Mouse (Mus musculus): ENCODE results near the gene Cyp2d9. TPM values are rescaled to one million over a fixed set of nuclear protein-coding genes. Genes with fewer than 3 reads are reported as not detected.
"Not testable (repeated sequence)": the region's sequence is repeated elsewhere in the genome, so short reads cannot be mapped to it uniquely, and the experiment has no call there.

Cyp2d9 gene
- total RNA-seq (2017): not detected in 2 replicates

DNA sequence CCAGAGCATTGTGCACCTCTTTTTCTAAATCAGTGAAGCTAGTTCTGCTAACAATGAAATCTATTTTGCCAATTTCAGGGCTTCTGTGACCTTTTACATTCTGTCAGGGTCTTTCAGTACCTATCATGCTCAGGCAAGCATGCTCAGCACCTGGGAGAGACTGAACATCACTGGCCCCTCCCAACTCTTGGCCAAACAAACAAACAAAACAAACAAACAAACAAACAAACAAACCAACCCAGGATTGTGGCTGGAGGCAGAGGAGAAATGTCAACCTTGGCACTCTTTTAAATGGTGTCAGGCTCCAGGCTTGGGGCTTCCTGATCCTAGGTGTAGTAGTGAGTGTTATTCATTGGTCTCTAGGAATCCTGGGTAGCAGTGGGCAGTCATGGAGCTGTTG lies at the start of gene Cyp2d9:
Gene Cyp2d9 (plus strand): TSS at position 301 of the 400 bp plus-strand sequence.
- ATAC-seq (replicated peaks; ENCODE audit: low read depth, poor library complexity, severe bottlenecking): no peak

DNA sequence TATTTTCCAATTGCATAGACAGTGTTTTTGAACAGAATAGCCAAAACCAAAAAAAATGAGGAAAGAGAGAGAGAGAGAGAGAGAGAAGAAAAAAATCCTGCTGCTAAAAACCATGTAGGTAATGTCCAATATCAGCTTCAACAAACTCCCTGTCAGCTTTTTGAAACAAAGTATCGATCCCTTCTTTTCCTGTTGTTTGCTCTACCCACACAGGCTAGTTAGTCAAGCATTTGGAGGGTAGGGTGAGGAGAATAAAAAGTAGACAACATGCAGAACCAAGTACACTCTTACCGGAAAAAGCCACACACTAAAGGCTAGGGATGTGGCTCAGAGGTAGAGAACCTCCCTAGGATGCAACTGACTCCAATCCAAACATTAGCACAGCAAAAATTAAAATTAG lies 47.5 kb upstream of the Cyp2d9 start:
- no peak for ATAC-seq (replicated peaks; ENCODE audit: low read depth, poor library complexity, severe bottlenecking)

- not testable (repeated sequence) for ATAC-seq (replicated peaks; ENCODE audit: low read depth, poor library complexity, severe bottlenecking)
These were observed 43.3 kb upstream of the Cyp2d9 start for GRCm38 (mm10) chr15:82389916-82390315.

DNA sequence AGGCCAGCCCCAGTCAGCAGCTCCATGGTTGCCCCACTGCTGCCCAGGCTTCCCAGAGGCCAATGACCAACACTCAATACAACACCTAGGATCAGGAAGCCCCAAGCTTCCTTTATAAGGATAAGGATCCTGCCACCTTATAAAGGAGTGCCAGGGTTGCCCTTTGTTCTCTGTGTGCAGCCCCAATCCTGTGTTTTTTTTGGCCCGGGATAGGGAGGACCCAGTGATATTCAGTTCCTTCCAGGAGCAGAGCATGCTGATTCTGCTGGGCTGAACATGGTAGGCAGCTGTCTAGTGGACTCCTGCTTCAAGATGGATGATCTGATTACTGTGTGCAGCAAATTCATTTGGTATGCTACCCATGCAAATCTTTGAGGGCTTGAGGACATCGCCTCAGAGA lies 39.3 kb upstream of the Cyp2d9 start, which contains the start of gene Cyp2d11:
Gene Cyp2d11 (minus strand): TSS at position 101 of the 400 bp plus-strand sequence.
- not testable (repeated sequence) for ATAC-seq (replicated peaks; ENCODE audit: low read depth, poor library complexity, severe bottlenecking)

DNA sequence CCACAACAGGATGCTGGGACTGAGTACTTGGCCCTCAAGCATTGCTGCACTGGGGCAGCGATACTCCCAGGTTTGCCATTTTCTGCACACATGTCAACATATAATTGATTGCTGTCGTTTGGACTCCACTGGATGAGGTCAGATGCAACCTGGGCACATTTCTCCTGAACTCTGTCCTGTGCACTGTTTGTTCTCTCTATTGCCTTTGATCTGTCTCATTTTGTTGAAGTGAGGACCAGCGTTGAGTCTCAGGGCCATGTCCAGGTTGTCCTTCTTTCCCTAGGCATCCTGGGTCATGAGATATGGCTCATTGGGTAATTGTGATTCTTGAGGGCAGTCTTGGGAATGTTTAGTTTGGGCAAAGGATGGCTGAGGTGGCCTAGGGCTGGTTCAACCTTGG lies 37.3 kb upstream of the Cyp2d9 start:
- ATAC-seq (replicated peaks; ENCODE audit: low read depth, poor library complexity, severe bottlenecking): not testable (repeated sequence)

DNA sequence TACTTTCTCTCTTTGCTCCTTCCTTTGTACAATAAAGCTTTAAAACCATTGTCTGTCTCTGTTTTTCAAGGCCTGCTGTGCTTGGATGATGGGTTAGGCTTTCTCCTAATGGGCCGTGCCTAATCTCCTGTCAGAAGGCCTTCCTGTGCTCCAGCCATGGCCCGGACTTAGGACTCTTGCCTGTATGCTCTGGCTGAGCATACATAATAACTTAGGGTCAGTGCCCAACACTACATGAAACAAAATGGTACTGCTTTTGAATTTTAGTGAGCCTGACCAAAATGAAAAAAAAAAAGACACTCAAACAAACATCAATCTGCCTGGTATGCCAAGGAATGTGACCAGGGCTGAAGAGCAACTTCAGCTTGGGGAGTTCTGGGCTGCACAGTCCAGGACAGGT lies 31.7 kb upstream of the Cyp2d9 start:
- no peak for ATAC-seq (replicated peaks; ENCODE audit: low read depth, poor library complexity, severe bottlenecking)

GRCm38 (mm10) chr15:82402106-82402505 lies 31.1 kb upstream of the Cyp2d9 start:
- ATAC-seq (replicated peaks; ENCODE audit: low read depth, poor library complexity, severe bottlenecking): no peak

DNA sequence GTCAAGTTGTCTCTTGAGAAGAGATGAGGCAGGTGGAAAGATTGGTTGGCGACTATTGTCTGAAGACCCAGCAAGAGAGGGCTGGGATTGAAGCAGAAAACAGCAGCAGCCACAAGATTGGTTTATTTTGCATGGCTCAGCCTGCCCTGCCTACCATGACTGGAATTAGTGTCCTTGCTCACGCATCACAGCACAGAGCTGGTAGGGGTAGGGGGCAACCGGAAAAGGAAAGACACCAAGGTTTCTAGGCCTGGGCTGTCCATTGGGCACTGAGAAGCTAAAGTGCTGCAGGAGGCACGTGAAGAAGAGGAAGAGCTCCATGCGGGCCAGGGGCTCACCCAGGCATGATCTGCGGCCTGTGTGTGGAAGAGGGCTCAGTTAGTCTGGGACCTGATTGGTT lies 30.5 kb upstream of the Cyp2d9 start:
- no peak for ATAC-seq (replicated peaks; ENCODE audit: low read depth, poor library complexity, severe bottlenecking)

DNA sequence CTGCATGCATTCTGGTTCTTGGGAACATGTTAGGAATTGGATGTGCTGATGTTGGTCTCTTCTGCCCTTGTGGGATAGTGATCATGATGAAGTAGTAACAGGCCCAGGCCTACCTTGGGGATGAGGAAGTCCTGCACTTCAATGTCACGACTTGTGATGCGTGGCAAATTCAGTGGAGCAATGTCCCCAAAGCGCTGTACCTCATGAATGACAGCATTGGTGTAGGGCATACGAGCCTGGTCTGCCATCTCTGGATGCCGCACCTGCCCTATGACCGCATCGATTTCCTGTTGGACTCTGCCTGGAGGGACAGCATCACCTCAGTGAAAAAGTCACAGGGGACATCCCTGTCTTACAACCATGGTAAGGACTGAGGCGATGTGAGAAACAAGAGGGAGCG lies 29.6 kb upstream of the Cyp2d9 start:
- ATAC-seq (replicated peaks; ENCODE audit: low read depth, poor library complexity, severe bottlenecking): no peak

DNA sequence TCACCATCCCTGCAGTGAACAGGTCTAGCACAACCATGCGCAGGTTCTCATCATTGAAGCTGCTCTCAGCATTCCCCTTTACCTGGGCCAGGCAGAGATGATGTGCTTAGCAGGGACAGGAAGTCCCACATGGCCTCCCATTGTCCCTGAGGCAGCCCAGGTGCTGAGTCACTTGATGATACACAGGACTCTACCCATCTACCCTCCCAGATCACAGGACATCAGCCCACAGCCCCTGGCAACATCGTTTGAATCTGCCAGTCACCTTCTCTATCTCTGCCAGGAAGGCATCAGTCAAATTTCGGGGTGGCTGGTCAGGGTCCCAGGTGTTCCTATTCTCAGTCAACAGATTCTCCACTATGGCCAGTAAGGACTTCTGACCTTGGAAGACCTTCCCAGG lies 29.1 kb upstream of the Cyp2d9 start:
- no peak for ATAC-seq (replicated peaks; ENCODE audit: low read depth, poor library complexity, severe bottlenecking)

DNA sequence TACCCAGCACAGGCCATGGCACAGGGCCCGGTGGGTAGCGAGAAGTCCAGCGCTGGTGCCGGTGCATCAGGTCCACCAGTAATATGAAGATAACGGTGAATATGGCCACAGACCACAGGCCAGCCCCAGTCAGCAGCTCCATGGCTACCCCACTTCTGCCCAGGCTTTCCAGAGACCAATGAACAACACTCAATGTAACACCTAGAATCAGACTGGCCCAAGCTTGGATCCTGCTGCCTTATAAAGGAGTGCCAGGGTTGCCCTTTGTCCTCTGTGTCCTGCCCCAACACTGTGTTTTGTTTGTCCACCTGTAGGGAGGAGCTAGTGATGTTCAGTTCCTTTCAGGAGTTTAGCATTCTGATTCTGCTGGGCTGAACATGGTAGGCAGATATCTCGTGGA lies 26.3 kb upstream of the Cyp2d9 start, which contains the start of gene Cyp2d10:
Gene Cyp2d10 (minus strand): TSS at position 215 of the 400 bp plus-strand sequence.
- ATAC-seq (replicated peaks; ENCODE audit: low read depth, poor library complexity, severe bottlenecking): no peak

- no peak for ATAC-seq (replicated peaks; ENCODE audit: low read depth, poor library complexity, severe bottlenecking)
These were observed 25.7 kb upstream of the Cyp2d9 start for GRCm38 (mm10) chr15:82407536-82407935.

DNA sequence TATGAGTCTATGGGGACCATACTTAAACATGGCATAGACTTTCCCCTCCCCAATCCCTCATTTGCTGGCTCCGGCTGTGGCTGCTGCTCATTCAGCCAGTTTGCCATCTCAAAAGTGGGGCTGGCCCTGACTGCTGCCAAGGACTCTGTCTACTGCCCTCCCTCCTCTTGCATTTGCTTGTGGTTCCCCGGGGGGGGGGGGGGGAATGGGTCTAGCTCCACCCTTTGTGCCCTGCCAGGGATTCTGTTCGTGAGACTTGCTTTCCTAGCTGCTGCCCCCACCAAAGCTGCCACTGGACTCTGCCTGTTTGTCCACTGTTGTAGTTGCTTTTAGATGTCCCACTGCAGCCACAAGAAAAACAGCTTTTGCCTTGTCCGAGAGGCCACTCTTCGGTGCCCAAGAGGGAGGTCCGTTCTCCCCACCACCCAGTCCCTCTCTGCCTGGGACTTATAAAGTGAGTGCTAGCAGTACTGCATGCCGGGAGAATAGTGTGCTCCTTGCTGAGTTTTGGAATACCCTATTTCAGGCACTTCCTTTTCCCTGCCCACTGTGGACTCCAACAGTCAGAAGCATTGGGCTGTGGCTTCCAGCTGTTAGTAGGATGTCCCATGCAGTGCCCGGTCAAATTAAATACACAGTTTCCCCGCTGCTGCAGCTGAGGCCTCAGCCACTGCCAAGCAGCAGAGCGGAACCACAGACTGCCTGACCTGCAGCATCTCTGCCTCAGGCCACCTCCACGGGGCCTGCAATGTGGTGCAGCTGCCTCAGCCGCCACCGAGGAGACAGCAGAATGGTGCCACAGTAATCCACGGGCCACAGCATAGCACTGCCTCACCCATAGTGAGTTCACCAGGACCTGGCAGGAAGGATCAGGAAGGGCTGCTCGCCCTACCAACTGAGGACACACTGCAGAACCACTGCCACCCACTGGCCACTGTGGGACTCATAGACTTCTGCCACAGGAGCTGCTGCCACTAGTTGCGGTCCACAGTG lies 16.1 kb upstream of the Cyp2d9 start:
- ATAC-seq (replicated peaks; ENCODE audit: low read depth, poor library complexity, severe bottlenecking): peak; percentile 99

DNA sequence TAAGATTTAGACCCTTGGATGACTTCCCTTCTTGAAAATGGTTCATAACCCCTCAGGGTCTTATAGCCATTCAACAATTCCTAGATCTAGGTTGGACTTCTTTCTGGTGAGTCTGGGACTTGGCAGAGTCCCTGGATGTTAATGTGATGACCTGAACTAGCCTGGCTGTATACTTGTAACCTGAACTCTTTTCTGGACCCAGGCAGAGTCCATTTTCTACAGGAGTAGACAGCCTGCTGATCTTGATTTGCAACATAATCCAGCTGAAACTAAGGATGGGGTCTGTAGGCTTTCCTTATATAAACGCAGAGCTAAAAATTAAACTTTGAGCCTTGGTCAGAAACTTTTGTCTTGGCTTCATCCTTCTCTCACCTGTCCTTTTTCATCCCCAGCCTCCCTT lies 14.6 kb upstream of the Cyp2d9 start:
- no peak for ATAC-seq (replicated peaks; ENCODE audit: low read depth, poor library complexity, severe bottlenecking)

DNA sequence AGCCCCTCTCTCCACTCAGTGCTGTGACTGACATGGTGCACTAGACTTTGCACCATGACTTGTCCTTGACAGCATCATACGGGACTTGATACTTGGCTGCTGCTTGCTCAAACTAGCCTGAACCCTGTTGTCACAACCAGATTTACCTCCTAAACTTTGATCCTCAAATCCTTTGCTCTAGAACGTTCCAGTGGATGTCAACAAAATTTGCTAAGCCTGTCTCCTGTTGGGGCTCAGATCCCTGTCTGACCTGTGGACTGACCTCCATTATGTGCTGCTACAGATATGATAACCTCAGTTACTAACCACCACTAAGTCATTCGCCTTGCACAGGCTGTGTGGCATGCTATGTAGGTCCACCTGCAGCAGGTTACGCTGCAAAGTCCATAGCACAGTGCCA lies 10.3 kb upstream of the Cyp2d9 start:
- no peak for ATAC-seq (replicated peaks; ENCODE audit: low read depth, poor library complexity, severe bottlenecking)

DNA sequence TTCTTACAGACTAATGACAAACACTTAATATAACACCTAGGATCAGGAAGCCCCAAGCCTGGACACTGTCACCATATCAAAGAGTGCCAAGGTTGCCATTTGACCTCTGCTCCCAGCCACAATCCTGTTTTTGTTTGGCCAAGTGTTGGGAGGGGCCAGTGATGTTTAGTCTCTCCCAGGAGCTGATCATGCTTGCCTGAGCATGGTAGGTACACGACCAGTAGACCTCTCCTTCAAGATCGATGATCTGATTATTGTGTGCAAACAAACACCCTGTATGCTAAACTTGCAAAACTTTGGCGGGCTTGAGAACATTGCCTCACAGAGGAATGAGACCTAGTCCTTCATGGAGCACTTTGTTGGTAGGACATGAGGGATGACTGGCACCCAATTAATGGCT lies 9.8 kb upstream of the Cyp2d9 start:
- ATAC-seq (replicated peaks; ENCODE audit: low read depth, poor library complexity, severe bottlenecking): no peak

DNA sequence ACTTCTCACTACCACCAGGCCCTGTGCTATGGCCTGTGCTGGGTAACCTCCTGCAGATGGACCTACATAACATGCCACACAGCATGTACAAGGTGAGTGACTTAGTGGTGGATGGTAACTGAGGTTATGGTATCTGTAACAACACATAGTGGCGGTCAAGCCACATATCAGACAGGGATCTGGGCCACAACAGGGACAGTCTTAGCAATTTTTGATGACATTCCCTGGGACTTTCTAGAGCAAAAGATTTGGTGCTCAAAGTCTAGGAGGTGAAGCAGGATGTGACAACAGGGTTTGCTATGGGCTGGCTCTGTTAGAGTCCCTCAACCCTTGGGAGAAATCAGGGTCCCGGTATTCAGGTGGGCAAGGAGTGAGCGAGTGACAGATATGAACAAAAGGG lies 384 bp downstream of the Cyp2d9 start:
- ATAC-seq (replicated peaks; ENCODE audit: low read depth, poor library complexity, severe bottlenecking): no peak

DNA sequence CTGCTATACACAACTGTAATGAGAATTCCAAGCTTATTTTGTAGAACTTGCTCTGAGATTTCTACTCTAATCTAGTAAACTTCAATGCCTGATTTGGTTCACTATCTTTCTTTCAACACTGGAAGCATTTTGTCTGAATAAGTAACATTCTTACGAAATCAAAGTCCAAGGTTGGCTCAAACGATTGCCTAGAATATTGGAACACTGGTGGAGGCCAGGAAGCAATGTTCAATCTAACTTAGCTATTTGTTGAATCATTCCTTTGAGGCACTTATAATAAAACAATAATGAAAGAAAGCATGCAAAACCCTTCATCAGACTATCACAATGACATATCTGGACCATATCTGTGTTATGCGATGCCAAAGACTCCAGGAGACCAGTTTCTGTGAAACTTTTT lies 1.3 kb downstream of the Cyp2d9 start:
- ATAC-seq (replicated peaks; ENCODE audit: low read depth, poor library complexity, severe bottlenecking): no peak

GRCm38 (mm10) chr15:82435011-82435410 lies 1.8 kb downstream of the Cyp2d9 start:
- no peak for ATAC-seq (replicated peaks; ENCODE audit: low read depth, poor library complexity, severe bottlenecking)

GRCm38 (mm10) chr15:82435606-82436005 lies 2.4 kb downstream of the Cyp2d9 start:
- ATAC-seq (replicated peaks; ENCODE audit: low read depth, poor library complexity, severe bottlenecking): no peak

DNA sequence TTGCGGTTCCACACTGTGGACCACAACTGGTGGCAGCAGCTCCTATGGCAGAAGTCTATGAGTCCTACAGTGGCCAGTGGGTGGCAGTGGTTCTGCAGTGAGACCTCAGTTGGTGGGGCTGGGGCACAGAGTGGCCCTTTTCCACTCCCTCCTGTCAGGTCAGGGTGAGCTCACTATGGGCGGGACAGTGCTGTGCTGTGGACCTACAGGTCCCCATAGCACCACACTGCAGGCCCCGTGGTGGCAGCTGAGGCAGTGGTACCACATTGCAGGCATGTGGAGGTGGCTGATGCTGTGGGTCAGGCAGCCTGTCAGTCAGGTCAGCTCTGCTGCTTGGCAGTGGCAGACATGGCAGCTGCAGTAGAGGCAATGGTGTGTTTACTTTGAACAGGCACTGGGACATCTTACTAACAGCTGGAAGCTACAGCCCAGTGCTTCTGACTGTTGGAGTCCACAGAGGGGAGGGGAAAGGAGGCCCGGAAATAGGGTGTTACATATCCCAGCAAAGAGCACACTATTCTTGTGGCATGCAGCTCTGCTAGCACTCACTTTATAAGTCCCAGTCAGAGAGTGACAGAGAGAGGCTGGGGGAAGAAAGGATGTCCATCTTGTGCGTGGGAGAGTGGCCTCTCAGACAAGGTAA lies 4.9 kb downstream of the Cyp2d9 start:
- ATAC-seq (replicated peaks; ENCODE audit: low read depth, poor library complexity, severe bottlenecking): 0 out of 2 replicates have a peak, but pooled peaks have one; percentile 18

Data from common myeloid progenitor, adult 5-6 weeks (primary cell).